Mouse (Mus musculus): Measurements from ENCODE around the gene BC051019.

DNA sequence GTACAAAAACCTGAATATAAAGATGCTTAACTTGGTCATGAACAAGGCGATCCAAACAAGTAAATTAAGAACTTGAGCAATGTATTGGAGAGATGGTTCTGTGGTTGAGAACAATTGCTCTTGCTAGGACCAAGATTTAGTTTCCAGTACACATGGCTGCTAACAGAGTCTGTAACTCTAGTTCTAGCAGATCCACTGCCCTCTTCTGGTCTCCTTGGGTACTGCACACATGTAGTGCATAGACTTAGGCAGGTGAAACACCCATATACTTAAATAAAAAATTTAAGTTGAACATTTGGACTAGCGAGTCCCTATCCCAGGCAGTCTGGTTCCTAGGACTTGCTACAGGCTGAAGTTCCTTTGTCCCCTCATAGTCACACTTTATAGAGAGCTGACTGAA is 1.0 kb downstream of the BC051019 start:
- TF ChIP-seq CTCF (IDR thresholded peaks at IDR 0.05; ENCODE audit: low read depth) = peak; percentile 54
- TF ChIP-seq EP300 (optimal IDR thresholded peaks at IDR 0.05) = no peak

All from stomach, postnatal 0 days (tissue).